Mouse (Mus musculus): Measurements from ENCODE around the gene Nol3. TPM values are rescaled to one million over a fixed set of nuclear protein-coding genes. Genes with fewer than 3 reads are reported as not detected.

Nol3 gene
- total and polyA plus RNA-seq, 3 experiments: 0.63 to 0.89 TPM; not detected in 1

- Histone ChIP-seq H3K9ac (ENCODE audit: control insufficient read depth, low read depth, low read length, poor library complexity, severe bottlenecking) (no peak overlapping the region), H3K4me3 (ENCODE audit: control insufficient read depth in 1 of 2, insufficient read depth in 1 of 2, low read depth in 2 of 2, low read length in 2 of 2) (no peak overlapping the region), H3K27me3 (ENCODE audit: control insufficient read depth in 1 of 2, insufficient read depth in 2 of 2, low read length in 2 of 2) (no peaks in the 10 kb centered on the region), H3K27ac (ENCODE audit: control insufficient read depth, low read depth, low read length) (no peak overlapping the region), H3K4me1 (ENCODE audit: control insufficient read depth in 1 of 2, insufficient read depth in 2 of 2, low read length in 2 of 2) (peaks cover 5 to 8% of the 10 kb centered on the region in 2 experiments), H3K9me3 (replicated peaks; ENCODE audit: insufficient read depth, low read length) (no peaks in the 10 kb centered on the region), H3K79me2 (ENCODE audit: control insufficient read depth, insufficient read depth, low read length, poor library complexity) (peaks cover 2% of the 10 kb centered on the region; the same call in 1 of the 2 replicates), H3K36me3 (ENCODE audit: control insufficient read depth in 1 of 2, insufficient read depth in 2 of 2, low read length in 2 of 2) (peaks cover 5 to 25% of the 10 kb centered on the region in 2 experiments)
- DNase-seq (ENCODE audit: low read depth, low spot score): no peak
- TF ChIP-seq NELFE (IDR thresholded peaks at IDR 0.05; ENCODE audit: low read depth, low read length) (no peak), ZMIZ1 (IDR thresholded peaks at IDR 0.05; ENCODE audit: low read depth, low read length) (no peak), GABPA (IDR thresholded peaks at IDR 0.05; ENCODE audit: low read depth, low read length) (no peak), MYC (IDR thresholded peaks at IDR 0.05; ENCODE audit: low read depth, low read length) (no peak), MEF2A (IDR thresholded peaks at IDR 0.05; ENCODE audit: extremely low read depth, insufficient replicate concordance, low read depth, low read length, poor library complexity, severe bottlenecking) (no peak)
These were observed 42.6 kb upstream of the Nol3 start for GRCm38 (mm10) chr8:105233126-105233935.

- Histone ChIP-seq H3K79me2 (ENCODE audit: control insufficient read depth, insufficient read depth, low read length, poor library complexity) (no peaks in the 10 kb centered on the region), H3K9me3 (replicated peaks; ENCODE audit: insufficient read depth, low read length) (no peaks in the 10 kb centered on the region), H3K4me3 (ENCODE audit: control insufficient read depth in 1 of 2, insufficient read depth in 1 of 2, low read depth in 2 of 2, low read length in 2 of 2) (no peak overlapping the region), H3K36me3 (ENCODE audit: control insufficient read depth in 1 of 2, insufficient read depth in 2 of 2, low read length in 2 of 2) (peaks cover 6 to 25% of the 10 kb centered on the region in 2 experiments), H3K9ac (ENCODE audit: control insufficient read depth, low read depth, low read length, poor library complexity, severe bottlenecking) (no peak overlapping the region), H3K27me3 (ENCODE audit: control insufficient read depth in 1 of 2, insufficient read depth in 2 of 2, low read length in 2 of 2) (no peaks in the 10 kb centered on the region), H3K4me1 (ENCODE audit: control insufficient read depth in 1 of 2, insufficient read depth in 2 of 2, low read length in 2 of 2) (peaks cover 5 to 8% of the 10 kb centered on the region in 2 experiments), H3K27ac (ENCODE audit: control insufficient read depth, low read depth, low read length) (no peak overlapping the region)
- TF ChIP-seq KAT2A (conservative IDR thresholded peaks at IDR 0.05; ENCODE audit: low read depth, low read length) (no peak), POLR2AphosphoS5 (IDR thresholded peaks at IDR 0.05; ENCODE audit: borderline replicate concordance, low read depth, low read length) (no peak), NELFE (IDR thresholded peaks at IDR 0.05; ENCODE audit: low read depth, low read length) (no peak), CTCF (IDR thresholded peaks at IDR 0.05 in 2 of 3, conservative IDR thresholded peaks at IDR 0.05 in 1 of 3; ENCODE audit: control insufficient read depth in 1 of 3, insufficient read depth in 1 of 3, low read depth in 2 of 3, low read length in 3 of 3, poor library complexity in 1 of 3, severe bottlenecking in 1 of 3) (no peak), NRF1 (IDR thresholded peaks at IDR 0.05; ENCODE audit: insufficient read depth, low read depth, low read length, poor library complexity, severe bottlenecking) (no peak), JUND (IDR thresholded peaks at IDR 0.05; ENCODE audit: low read depth, low read length) (no peak), MYB (IDR thresholded peaks at IDR 0.05; ENCODE audit: low read depth, low read length) (no peak)
- DNase-seq (ENCODE audit: low read depth, low spot score): no peak
These were observed 40.7 kb upstream of the Nol3 start for GRCm38 (mm10) chr8:105235206-105235605.
